Mouse (Mus musculus): ENCODE measurements around the gene Sorcs3.

GRCm38 (mm10) chr19:48584938-48585560 lies 379.2 kb downstream of the Sorcs3 start:
- TF ChIP-seq CTCF (IDR thresholded peaks at IDR 0.05; ENCODE audit: control insufficient read depth, insufficient read depth, low read length) = no peak
- no peak for TF ChIP-seq POLR2A (IDR thresholded peaks at IDR 0.05; ENCODE audit: borderline replicate concordance, control insufficient read depth, low read depth, low read length)
